Mouse (Mus musculus): ENCODE data around the gene Lif.

Gene Lif

DNA sequence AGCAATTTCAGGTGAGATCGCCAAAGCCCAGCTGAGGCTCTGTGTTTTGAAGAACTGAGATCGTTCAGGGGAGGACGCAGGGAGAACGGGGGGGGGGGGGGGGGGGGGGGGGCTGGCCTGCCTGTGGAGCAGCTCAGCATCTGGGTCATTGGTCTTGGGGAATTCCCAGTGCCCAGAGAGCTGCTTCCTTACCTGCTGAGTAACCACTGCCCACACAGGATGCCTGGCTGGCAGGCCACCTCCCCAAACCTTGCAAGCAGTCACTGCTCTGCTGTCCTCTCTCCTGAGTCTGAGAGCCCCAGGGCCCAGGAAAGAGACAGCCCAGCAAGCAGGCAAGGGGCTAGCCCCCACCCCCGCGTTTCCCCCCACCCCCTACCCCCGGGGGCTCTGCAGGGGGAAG lies 5.5 kb downstream of the Lif start:
- no peak for DNase-seq (ENCODE audit: low spot score)

DNA sequence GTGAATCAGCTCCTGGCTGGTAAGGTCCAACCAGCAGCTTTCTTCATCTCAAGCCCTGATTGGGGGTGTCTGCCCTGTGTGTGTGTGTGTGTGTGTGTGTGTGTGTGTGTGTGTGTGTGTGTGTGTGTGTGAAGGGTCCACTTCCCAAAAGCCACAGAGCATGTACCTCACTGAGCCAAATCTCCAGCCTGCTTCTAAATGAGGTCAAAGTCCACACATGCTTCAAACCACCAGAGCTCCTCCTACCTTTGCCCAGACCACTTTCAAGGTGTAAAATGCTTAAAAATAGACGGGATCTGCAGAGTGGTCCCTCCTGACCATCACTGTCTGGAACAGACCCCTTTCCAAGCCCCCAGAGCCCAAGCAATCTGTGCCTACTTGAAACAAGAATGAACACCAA lies 5.9 kb downstream of the Lif start:
- DNase-seq (ENCODE audit: low spot score) = no peak

DNA sequence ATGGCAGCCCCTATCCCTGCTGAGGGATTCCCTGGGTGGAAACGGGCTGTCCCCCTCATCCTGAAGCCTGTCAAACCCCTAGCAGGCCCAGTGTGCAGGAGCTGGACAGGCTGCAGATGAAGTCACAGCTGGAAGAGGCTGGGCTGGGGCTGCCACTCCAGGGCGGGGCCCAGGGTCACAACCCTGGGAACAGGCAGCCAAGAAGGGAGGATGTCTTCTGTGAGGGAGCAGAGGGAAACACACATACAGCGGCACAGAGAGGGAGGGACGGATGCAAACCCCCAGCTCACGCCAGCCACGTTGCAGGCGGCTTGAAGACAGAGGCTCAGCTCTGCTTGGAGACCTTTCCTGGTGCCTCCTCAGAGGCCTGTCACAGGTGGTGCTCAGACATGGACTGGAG lies 6.7 kb downstream of the Lif start:
- no peak for DNase-seq (ENCODE audit: low spot score)

DNA sequence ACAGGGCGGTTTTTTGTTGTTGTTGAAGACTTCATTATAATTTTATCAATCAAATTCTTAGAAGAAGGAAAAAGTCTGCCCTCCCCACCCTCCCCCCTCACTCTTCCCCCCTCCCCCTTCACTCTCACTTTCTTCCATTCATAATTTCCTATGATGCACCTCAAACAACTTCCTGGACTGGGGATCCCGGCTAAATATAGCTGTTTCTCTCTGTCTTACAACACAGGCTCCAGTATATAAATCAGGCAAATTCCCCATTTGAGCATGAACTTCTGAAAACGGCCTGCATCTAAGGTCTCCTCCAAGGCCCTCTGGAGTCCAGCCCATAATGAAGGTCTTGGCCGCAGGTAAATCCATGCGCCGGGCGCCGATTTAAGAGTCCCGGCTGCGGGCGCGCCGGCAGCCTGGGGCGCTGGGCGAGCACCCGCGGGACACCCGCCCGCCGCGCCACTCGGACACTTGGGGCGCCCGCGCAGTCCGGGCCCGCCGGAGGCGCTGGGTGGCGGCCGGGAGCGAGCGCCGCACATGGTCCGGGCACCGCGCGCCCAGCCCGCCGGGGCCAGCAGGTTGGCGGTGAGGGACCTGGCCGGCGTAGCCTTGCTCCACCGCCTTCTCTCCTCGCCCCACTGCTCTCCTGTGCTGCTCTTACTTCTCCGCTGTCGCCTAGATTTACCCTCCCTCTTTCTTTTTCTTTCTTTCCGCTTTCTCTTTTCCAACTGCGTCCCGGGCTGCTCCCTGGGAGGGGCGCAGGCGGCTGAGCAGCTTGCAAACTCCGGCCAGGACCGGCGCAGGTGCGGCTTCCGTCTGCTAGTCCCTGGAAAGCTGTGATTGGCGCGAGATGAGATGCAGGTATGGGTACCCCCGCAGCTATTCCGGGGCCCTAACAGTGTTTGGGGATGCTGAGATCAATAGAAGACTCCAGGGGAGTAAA lies 9.2 kb downstream of the Lif start:
- no peak for DNase-seq (ENCODE audit: low spot score)

DNA sequence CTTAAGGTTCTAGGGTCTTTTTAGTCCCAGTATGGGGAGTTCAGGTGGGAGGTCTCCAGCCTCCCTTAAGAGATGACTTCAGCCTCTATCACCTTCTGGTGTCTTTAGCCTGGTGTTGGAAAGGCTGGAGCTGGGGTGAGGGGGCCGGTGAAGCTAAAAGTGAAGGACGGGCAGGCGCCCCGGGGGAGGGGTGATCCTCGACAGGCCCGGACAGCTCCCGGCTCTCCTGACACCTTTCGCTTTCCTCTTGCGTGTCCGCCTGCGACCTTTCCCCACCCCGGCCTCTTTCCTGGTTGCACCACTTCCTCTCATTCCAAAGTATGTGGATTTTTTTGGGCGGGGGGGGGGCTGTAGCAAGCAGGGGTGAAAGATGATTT lies 9.8 kb downstream of the Lif start:
- DNase-seq (ENCODE audit: low spot score) = no peak

DNA sequence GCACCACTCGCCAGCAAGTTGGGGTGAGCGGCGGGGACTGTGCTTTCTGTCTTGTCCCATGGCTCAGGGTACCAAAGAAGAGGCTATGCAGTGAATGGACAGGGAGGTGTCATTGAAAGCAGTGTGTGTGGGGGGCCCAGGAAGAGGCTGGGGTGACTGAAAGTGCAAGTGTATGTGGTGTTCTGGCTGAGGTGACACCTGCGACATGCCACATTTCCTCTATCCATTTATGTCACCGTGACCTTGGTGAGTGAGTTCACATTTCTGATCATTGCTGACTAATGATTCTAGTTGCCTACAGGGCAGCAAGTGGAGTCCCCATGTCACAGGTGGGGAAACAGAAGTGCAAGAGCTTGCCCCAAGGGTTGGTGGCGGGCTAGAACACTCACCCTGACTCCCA lies 11.1 kb downstream of the Lif start:
- no peak for DNase-seq (ENCODE audit: low spot score)

DNA sequence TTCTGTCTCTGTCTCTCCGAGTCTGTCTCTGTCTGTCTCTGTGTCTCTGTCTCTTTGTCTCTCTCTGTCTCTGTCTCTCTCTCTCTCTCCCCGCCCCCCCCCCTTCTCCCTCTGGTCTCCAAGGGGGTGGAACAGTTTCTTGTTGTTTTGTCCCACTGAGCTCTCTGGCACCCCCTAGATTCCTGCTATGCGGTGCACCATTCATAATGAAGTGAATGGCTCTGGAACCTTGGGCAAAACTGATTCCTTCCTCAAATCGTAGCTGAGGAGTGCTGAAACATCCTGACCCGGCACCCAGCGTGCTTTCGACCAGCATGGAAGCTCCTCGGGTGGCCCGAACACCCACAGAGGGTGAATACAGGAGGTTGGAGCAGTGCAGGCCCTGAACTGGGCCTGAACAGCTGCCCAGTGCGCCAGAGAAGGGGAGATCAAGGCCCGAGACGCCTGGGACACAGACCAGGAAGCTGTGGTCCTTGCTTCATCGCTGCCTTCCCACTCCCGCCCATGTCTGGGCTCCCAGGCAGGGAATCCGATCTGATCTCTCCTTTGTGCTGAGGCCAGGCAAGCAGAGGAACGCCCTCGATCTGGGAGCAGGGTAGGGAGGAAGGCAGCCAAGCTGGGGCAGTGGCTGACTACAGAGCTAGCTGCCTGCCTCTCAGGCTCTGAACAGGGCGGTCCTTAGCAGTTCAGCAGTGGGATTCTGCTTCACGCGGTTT lies 13.5 kb downstream of the Lif start:
- no peak for DNase-seq (ENCODE audit: low spot score)

DNA sequence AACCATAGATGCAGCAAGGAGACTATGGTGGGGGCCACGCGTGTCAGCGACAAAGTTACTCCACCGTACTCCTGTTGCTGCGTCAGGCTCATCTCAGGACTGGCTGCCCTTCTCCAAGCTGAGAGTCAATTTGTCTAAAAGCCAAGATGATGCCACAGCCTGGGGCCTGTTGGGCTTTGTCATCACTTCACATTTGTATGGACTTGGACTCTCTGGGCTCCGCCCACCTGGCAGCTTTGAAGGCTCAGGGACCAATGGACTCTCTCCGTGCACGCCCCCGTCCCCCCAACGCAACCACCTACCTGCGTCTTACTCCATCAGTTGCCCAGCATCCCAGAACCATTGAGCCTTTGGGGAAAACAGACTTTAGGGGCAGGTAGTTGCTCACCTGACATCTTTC lies 14.2 kb downstream of the Lif start:
- no peak for DNase-seq (ENCODE audit: low spot score)

DNA sequence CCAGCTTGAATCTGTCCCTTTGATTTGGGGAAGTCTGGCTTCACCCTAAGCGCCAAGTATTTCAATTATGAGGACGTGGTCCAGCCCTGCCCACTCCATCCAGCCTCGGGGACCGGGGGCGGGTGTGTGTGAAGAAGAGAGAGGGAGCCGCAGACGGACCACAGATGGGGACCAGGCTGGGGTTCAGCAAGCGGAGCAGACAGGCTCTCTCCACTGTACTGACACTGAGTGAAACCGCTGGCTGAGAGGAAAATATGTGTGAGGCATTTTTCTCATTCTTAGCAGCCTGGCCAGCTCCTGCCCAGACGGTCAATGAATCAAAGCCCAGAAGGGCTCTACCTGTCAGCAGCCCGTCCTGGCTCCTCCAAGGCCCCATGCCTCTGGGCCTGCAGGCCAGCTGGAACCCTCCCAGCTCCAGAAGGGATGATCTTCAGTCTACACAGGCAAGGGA lies 19.1 kb downstream of the Lif start:
- no peak for DNase-seq (ENCODE audit: low spot score)

DNA sequence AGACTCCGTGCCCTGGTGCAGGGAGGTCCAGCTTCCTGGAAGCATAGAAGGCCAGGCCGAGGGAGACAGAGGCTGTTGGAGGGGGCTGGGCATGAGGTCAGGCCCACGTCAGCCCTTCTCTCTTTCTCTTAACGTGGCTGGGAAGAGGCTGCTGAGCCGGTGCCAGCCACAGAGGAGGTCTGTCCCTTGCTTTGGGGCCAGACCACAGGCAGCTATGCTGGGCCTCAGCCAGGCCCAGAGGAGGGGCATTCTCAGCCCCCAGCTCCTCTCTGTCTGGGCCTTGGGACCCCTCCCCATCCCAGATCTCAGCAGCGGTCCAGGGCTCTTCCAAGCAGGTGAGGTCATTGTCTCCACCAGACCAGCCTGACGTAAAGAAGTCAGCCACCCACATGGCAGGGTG lies 22.6 kb downstream of the Lif start:
- no peak for DNase-seq (ENCODE audit: low spot score)

DNA sequence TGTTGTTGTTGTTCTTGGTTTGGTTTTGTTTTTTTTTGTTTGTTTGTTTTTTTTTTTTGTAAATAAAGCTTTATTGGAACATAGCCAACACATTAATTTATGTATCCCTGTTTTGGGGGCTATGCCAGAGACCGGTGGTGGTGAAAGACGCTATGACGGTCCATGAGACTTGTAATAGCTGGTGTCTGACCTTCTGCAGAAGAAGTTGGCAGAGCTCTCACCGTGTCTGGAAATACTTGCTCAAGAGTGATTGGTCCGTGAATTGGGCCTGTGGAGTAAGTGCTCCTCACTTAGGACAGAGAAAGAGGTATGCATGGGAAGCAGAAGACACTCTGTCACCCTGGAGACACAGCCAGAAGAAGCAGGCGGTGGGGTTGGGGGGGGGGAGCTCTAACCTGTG lies 24.5 kb downstream of the Lif start:
- DNase-seq (ENCODE audit: low spot score) = no peak

DNA sequence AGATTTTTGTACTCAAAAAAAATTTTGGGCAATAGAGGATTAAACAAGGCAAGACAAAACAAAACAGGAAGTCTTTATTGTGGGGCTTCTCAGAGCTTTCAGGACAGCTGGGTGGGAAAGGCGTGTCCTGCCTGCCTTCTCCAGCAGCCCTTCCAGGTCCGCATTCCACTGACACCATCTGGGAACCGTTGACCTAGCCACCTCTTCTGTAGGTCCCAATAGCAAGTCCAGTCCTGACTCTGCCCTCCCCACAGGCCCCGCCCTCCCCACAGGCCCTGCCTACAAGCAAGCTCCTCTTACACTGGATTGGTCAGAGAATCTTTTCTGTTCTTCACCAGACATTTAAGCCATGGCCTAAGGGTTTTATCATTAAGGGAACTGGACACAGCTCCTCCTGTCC lies 26.3 kb downstream of the Lif start:
- no peak for DNase-seq (ENCODE audit: low spot score)

DNA sequence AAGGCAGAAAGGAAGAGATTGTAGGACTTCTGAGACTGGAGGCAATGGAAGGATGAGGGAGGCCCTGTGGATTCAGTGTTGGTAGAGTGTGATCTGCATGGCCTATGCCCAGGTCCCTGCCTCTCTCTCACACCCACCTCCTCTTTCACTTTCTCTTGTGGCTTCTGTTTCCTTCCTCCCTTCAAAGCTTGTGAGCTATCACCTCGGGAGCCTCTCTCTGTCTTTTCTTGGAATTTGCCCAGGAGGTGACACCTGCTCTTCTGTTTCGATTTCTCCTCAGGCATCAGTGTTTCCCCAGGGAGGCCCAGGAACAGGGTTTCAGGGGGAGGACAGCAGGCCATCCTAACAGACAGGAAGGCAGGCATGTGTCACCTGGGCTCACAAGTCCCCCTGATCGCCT lies 31.9 kb downstream of the Lif start:
- DNase-seq (ENCODE audit: low spot score) = no peak

DNA sequence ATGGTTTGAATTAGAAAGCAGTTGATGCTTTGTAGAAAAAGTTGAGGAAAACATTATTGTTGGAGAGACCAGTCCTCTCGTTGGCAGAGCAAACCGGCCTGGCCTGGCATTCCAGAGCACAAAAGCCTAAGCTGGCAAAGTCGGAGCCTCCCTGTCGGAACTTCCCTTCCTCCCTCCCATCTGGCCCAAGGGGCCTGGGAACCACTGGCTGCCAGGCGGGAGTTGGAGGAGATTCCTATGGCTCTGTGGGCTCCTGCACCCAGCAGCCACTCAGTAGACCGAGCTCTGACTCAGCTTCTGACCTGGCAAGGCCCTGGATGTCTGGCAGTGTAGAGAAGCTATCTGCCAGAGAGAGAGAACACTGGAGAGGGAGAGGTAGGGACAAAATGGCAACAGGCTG lies 34.3 kb downstream of the Lif start:
- no peak for DNase-seq (ENCODE audit: low spot score)

DNA sequence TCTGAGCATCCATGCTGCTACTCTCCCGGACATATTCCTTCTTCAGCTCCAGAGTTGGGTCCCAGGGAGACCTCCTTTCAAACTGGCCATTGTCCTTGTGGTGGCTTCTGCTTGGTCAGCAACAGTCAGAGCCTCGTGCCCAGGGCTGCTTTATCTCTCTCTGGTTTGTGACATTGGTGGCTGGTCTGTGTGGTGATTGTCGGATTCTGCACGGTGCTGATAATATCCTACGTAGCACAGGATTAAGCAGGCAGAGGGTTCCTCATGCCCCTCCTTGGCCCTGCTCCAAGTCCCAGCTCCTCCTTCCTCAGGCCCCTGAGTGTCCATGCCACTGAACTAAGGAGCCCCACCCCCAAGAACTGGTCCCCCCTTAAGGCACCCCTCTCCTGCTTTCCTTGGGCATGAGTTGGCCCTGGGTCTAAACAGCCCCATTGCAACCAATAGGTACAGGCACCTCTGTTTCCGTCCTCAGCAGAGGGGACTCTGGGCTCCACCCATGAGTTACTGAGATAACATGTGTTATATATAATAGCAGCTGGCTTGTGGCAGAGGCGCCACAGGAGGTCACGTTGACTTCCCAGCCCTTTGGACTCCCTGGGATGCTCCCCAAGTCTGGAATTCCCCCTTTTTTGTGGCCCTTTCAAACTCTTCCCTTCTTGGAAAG lies 35.0 kb downstream of the Lif start:
- DNase-seq (ENCODE audit: low spot score) = no peak

DNA sequence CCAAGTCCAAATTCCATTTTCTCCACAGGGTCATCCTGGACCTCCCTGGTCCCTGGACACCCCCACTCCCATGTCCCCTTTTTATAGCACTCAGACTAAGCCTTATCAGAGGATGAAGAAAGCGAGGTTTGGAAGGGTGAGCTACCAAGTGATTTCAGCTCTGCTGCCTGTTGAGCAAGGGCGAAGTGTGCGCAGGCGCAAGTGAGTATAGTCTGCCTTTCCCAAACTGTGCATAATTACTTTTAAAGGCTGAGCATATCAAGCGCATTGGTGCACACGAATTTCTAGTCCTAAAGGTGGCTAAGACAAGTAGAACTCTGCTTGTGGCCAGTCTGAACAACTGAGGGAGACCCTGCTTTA lies 35.5 kb downstream of the Lif start:
- DNase-seq (ENCODE audit: low spot score) = no peak

DNA sequence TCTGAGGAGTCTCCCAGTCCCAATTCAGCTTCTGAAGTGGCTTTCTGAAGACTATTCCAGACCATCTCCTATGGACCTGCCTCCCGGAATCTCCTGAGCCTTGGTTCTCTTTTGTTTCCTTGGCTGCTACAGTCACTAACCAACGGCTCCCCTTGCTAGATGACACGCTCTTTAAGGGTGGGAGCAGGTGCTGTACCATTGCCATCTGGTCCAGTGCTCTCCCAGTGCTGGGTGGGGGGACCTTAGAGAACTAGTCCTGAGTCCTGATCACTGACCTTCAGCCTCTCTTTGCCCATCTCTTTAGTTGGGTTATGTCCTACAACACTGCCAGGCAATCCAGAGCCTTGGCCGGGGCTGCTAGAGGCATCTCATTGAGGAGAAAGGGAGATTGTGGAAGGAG lies 36.1 kb downstream of the Lif start:
- DNase-seq (ENCODE audit: low spot score) = no peak

DNA sequence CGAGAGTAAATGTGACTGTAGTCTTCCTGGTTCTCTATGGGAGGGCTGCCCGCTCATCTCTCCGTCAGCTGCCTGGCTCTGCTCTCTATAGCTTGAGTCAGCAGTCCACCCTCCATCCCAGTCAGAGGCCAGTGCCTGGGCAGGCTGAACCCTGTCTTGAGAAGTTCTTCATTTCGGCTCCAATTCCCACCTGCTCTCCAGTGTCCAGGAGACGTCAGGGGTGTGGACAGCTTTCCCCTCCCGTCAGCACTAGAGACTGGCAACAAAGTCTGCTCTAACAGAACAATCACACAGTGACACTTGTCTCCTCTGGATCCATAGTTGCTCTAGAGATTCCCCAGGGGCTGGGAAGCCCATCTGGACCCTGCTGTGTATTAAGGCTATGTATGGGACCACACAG lies 36.7 kb downstream of the Lif start:
- DNase-seq (ENCODE audit: low spot score) = no peak

DNA sequence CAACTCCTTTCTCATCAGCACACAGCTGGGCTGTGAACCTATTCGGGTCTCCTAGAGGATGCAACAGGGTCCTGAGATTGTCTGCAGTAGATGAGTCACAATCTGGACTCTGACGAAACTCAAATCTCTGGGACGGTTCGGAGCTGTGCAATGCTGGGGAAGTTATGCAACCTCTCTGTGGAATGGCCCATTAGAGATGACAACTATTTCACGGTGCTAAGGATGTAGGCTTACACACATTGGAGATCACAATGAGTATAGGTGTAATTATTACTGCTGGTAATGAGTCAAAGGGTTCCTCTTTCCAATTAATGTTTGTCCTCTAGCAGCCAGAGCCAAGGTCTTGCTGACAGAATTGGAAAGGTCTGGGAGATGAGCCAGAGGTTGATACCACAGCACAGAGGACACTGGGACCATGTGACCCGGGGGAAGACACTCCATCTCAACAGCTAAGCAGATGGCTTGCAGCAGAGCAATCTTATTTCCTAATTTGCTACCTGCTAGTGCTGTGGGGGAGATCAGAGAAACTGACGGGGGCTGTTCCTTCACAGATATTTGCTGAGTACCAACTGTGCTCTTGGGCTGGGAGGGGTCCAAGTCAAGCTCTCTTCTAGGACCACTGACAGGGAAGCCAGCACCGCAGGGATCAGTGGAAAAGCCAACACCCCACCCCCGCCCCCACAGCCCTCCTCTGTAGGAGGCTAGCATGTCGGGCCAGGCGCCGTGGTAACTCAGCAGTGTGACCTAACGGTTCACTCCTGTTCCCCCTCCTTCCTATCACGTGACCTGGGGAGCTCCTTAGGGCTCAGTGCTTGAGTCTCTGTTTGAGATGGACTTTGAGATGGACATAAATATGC lies 37.4 kb downstream of the Lif start:
- DNase-seq (ENCODE audit: low spot score) = no peak

DNA sequence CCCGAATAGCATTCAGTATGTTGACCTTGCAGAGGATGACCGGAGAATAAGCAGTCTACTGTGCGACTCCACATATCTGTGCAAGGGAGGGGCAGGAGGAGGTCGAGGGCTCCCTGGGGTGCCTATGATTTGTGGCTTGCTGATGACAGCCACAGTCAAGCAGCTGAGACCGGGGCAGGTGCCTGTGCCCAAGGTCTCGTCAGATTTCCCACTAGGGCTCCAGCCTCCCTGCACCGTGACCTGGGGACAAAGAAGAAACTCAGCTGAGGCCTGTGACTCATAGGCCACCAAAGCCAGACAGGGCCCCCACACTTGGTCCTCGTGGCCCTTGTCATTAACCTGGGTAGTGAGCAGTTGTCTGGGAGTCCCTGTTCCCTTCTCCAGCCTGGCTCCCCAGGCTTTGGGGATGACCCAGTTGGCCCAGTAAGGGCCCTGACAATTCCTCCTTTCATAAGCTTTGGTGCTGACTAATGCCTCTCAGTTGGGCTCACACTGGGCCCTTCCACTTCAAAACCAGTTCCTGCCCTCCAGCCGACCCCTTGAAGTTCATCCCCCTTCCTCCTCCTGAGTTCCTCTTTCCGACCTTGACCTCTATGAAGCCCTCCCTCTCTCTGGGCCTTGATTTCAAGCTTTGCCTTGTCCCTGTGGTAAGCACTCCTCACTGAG lies 39.4 kb downstream of the Lif start:
- no peak for DNase-seq (ENCODE audit: low spot score)

DNA sequence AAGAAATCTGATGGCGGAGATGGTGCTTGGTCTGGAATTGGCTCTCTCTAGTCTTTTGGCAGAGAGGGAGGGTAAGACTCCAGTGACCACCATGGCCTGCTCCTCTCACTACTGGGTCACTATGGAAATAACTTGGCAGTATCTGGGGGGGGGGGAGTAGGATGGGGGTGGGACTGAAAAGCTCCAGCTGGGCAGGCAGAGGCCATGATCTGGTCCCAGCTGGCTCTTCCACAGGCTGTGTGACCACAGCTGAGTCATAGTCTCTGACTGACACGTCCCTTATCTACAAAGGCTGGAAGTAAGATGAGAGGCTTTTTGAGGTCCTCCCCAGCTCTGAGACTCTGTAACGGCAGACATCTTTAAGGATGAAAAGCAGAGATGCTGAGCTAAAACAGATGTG lies 40.4 kb downstream of the Lif start:
- DNase-seq (ENCODE audit: low spot score) = no peak

DNA sequence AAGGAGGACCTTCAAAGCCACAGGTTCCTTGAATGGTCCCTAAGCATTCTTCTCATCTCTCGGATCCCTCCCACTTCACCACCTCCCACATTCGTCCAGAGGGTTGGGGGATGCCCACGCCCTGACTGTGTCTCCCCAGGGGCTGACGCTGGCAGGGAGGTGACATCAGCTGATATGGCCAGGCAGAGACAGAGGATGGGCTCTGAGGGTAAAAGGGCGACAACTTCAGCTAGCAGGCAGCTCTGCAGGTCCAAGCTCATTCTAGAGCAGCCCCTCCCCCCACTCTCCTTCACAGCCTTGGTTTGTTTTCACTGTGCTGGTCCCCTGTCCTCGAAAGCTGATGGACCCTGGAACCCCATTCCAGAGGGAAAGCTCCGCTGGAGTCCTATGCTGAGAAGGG lies 41.3 kb downstream of the Lif start:
- no peak for DNase-seq (ENCODE audit: low spot score)

Measured in layer of hippocampus, adult 9-10 months (tissue).